Mouse (Mus musculus) ovary, postnatal 10 days (tissue): Measurements from ENCODE around the gene Amph.
"Not testable (repeated sequence)": the region's sequence is repeated elsewhere in the genome, so short reads cannot be mapped to it uniquely, and the experiment has no call there.

Experiments
- DNase-seq: peaks from one replicate; pipeline ENCODE4 v3.0.0; 2022; ENCODE audit warnings: low spot score

Gene Amph

DNA sequence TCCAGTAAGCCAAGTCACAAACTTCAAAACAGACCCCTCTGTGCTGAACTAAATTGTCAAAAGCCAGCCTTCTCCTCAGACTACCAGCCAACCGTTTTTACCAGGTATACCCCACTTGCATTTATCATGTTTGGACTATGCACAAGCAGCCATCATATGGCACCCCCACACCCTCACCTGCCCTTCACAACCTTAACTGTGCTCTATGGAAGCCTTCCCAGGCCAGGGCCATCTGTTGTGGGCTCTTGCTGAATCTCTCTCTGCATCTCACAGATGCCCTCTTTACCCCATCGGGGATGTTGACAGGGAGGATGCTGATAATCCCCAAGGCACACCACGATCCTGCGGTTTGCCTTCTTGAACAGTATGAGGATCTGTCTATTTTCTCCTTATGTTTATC, 77.9 kb downstream of the Amph start:
- no peak for DNase-seq

DNA sequence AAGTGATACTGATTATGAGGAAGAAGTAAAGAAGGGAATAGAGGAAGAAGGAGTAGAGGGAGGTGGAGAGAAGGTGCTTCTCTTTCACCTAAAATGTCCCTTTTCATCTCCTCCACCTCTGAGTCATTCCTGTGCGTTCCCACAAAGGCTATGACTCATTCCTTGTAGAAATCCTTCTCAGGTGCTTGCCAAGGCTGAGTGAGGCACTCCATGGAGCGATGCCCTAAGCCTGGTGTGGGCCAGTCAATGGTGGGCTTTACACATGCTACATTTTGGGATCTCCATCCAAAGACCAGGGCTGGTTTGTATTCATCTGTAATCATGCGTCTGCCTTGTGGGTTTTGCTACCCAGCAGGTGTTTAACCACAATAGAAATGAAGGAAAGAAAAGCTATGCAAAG, 78.9 kb downstream of the Amph start:
- DNase-seq: no peak

DNA sequence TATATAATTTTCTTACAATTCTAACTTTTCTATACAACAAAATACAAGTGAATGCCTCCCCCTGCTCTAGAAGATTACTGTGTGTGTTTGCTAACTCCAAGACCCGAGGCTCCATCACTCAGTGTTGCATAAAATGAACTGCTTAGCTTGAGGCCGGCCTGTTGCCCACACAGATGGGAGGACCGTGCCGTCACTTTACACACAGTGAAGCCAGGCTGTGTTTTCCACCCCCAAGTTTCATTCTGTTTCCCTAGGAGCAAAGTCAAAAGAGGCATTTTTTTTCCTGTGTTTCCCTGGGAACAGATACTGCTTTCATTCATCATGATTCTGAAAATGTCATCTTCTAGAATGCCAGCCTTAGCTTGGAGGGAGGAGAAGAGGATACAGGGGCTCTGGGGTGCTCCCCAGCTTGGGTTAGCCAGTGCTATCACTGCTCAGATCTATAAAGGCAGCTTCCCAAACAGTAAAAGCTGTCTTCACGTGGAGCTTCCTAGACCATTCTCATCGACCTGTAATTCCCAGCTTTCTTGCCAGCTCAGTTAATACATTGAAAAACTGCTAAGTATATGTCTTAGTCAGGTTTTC, 79.9 kb downstream of the Amph start:
- DNase-seq: no peak

DNA sequence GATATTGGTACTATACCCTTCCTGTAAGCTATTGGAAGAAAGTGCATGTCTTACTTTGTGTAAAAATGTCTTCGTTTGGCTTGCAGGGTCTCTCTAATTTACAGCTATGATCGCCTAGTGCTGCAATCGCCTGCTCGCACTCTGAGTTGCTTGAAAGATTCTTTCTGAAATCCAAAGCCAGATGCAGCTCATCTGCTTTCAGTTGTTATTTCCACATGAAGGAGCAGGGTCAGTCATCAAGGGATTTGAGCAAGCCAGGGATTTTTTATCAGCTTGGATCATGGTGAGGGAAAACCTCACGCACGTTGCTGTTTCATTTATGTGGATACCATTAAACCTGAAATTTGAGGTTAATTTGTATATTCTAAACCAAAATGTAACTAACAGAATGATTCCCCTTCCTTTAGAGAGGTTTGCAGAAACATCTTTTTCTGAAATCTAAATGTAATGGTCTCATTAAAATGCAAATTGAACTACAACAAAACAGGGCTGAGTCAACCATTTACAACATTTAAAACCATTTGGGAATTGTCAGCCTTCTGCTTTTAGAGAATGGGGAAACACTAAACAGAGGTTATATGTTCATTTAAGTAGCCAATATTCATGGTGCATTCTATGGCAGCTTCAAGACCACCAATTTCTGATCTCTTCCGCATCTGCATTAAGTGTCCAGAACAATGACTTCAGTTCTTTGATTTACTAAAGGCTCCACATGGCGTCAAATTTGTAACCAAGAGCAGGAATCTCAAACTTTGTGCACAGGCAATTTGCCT, 84.1 kb downstream of the Amph start:
- DNase-seq: no peak

DNA sequence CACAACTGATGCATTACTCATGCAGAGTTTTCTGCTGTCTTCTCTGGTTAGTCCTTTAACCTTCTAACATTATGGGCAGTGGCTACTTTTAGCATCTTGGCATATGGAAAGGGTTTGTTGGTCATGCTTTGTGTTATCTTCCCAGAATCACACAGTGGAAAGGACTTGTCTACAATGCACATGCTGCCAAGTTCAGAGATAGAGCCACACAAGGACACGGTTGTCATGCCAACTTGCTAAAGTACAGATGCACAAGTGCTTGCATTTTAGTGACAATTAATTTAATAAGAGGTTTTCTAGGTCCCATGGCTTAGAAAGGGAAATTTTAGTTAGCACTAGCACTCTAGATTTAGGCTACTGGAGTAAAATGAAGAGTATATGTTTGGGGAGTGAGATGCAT, 104.1 kb downstream of the Amph start:
- DNase-seq: no peak

DNA sequence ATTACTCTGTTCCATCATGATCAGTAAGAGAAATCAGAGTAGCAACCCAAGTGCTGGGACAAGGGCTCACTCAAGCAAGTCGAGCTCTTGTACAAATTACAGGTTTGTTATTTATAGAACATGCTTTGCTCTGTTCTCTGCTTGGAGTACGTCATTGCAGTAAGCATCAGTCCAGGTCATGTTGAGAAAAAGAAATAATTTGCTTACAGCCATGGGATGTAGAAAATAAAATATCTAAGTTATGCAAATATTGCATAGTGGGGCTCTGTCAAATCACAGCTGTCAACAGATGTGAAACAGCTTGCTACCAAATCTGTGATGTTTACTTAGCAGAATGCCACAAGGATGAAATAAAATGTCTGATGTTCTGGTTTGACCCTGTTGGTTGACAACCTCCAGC, 106.5 kb downstream of the Amph start:
- no peak for DNase-seq

DNA sequence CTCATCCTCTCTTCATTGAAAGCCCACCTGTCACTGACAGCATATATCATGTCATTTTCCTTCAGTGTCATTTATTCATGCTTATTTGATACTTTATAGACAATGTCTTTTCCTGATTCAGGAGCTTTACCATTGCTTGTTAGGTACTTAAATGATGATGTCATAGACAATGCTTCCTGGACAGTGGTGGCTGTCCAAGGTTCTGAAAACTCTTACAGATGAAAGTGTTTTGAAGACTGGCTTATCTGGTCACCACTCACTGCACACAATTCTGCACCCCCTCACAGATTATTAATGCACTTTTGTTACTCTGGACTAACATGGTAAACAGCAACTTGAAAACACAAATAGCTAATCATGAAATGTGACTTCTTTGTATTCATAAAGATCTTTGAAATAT, 124.3 kb downstream of the Amph start:
- no peak for DNase-seq

DNA sequence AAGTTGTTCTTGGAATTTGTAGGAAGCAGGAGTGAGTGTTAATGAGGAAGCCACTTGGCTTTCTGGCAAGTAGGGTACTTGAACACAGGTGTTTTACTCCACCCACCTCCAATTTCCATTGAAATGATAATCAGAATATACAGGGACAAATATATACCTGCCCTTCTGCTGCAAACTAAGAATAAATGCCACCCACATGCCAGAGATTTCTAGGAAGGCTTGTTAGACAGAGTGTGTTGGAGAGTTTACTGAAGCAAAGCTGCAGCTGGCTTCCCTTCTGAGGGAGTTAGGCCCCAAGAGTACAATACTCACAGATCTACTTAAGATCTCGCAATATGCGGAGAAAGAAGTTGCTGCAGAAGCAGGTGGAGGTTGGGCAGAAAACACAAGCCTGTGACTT, 129.4 kb downstream of the Amph start:
- no peak for DNase-seq

DNA sequence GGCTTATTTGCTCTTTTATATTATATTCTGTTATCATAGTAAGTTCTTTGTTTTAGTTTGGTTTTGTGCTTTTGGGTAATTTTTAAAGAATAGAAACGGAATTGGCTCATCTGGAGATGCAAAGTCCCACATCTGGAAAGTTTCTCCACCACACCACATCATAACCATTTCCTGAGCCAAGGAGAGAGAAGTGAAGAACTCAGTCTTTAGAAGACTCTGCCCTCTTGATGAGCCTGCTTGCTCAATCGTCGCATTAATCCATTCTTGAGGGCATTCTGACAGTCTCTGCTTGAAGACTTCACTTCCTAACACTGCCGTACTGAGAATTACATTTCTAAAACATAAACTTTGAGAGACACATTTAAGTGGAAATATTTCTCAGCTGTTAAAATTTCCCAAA, 133.9 kb downstream of the Amph start:
- no peak for DNase-seq

DNA sequence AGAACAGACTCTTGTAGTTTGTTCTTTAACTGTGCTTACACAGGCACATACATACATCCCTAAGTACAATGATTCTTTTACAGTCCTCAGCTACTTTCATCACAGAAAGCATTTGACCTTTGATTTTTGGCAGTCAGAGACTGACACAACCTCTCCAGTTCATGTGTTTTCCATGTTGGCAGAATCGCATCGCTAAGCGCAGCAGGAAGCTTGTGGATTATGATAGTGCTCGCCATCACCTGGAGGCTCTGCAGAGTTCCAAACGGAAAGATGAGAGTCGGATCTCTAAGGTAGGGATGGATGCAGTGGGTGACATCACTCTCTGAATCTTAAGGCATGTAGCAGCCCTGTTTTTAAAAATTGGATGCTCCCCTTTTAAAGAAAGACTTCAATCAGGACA, 146.6 kb downstream of the Amph start:
- no peak for DNase-seq

DNA sequence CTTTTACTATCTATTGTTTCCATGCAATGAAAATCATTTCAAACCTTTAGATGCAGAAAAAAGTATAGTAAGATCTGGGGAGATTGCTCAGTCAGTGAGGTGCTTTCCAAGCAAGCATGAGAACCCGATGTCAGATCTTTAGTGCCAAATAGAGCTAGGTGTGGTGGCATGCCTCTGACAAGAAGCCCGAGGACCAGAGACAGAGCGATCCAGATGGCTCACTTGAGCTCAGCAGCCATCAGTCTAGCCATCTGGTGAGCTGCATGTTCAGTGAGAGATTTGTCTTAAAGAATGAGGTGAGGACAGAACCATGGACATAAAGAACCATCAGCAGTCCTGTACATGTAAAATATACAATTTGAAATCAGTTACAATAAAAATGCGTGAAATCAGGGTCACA, 149.1 kb downstream of the Amph start:
- DNase-seq: no peak

DNA sequence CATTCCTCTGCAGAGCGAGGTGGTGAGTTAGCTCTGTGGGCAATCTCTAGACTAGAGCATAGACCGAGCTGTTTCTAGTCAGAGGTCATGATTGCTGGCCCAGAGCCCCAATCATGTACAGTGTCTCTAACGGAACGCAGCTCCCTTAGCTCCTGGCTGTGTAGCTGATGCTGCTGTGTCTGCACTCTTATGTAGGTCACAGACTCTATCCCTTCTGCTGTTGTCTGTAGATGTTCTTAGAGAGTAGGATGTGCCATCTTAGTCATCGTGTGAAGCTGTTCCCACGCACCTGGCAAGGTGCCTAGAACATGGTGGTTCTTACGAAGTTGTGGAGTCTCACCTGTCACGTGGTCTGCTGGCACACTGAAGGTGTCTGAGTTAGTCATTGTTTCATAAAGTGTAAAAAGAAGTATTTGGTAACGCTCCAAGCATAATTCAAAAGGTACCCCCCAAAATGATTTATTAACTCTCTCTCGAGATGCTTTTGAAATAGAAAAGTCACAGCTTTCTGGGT, 153.9 kb downstream of the Amph start:
- DNase-seq: no peak

DNA sequence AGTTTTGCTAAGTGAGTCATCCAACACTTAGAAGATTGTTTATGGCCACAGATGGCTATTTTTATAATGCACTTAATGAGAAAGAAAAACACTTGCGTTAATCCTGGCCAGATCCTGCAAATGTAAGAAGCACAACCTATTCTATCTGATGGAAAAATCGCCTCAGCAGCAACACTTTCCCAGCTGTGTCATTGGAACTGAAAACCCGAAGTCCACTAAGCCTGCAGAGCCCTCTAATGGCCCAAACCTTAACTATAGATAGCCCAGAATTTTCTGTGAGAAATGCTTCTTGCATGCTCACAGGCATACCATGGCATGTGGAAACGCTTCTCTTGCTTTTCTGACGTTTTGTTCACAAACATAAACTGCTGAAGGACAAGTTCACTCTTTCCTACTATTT, 158.4 kb downstream of the Amph start:
- DNase-seq: no peak

DNA sequence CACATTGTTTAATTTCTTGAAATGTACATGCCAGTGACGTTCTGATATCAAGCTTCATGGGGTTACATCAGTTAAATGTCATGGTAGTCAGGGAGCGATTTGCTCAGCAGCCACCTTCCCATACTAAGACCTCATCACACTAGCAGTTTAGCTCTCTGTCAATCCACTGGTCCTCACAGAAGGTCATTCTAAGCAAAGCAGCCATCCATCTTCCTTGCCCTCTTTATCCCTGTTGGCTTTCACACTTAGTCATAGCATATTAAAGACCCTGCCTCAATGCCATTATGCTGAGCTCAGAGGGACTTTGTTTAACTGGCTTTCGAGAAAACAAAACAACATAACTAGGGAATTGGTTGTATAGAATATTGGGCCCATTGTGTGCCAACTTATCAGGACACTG, 161.3 kb downstream of the Amph start:
- no peak for DNase-seq

DNA sequence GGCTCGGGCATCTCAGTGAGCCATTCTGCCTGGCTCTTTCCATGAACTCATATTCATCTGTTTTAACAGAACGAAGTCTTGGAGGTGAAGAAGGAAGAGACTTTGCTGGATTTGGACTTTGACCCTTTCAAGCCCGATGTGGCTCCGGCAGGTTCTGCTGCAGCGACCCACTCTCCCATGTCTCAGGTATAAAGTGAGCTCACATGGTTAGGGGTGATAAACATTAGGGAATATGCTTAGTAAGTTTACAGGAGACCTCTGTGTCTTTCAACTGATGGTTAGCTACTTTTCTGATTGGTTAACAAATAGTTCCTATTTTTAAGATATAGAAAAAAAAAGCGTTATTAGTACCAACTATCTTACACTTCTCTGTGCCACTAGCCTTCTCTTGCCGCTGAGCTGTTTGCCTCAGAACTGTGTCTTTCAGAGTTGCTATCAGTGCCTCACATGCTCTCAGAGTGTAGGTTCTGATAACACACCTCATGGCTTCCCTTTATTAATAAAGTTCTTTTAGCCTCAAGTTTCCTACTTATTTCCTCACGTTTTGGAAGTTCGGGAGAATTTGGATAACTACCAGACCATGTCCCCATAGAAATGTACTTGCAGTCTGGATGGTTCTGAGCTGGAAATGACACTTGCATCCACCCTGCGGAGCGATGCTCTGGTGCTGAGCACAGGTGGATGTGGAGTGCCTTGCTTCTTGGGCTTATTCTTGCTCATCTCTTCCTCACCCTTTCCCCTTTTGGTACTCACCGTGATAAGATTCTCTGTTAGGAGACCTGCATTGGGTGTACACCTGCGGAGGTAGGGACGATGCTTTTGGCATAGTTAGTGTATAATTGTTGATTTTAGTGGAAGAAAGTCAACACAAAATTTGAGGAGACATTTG, 165.3 kb downstream of the Amph start:
- DNase-seq: no peak

DNA sequence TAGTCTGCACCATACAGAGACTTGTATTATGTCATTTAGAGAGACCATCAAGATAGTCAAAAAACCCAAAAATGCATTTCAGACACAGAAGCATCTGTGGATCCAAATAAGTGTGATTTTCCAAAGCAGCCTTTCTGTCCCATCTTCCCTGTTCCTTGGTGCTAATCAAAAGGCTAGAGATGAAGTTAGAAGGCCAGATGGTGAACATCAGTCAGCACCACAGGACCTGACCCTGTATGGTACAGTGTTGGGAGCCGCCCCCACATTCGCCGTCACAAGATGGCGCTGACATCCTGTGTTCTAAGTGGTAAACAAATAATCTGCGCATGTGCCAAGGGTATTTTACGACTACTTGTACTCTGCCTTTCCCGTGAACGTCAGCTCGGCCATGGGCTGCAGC, 166.8 kb downstream of the Amph start:
- not testable (repeated sequence) for DNase-seq

DNA sequence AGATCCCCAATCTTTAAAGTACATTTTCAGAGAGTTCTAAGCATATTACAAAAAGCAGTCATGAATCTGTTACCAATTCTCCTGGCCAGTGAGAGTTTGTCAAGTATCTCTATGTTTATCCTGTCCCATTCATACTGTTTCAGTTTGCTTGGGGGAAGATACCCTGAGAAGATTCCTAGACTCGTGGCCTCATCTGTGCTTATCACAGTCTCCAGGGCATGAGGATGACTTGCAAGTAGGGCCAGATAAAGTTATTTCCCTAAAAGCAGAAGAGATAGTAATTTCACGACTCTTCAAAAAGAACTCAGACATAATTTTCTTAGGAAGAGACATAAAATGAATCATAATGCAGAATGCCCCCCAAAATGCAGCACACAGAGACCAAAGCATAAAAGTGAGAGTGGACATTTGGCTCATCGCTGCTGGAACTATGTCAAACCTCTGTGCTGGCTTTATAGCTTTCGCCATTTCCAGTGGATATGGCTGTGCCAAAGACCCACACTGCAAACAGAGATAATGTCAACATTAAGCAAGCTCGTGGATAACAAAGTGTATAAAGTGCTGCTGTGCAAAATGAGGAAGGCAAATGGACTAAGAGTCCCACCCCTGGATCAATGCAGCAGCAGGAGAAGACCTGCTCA, 179.0 kb downstream of the Amph start:
- DNase-seq: no peak

DNA sequence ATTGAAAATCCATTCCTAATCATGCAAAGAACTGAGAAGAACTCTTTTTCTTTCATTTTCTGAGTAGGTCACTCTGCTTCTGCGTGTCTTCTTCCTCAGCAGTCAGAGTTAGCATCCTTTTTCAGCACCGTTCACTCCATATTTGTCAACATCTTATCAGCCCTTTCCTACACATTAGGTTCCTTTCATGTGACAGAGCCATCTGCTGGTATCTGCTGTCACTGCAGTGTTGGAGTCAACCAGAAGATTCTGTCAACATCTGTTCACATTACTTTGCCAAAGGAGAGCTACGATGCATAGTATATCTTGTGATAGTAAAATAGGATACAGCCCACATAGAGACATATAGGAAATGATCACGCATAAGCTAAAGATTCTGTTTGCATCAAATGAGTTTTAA, 185.8 kb downstream of the Amph start:
- DNase-seq: no peak

DNA sequence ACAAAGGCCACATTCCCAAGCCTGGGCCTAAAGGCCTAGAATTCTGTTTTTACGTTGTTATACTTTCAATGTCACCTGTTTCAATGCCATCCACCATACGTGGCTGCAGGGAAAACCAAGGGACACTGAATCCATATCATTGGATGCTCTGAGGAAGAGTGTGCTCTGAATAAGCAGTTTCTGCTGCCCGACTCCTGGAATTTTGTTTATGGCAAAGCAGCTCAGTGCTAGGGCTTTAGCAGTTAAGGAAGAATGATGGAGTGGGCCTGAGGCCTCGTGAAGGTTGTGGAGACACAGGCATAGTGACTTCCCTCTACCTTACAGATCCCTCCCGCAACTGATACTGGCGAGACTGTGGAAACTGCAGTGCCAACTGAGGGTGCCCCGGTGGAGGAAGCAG, 189.2 kb downstream of the Amph start:
- no peak for DNase-seq

DNA sequence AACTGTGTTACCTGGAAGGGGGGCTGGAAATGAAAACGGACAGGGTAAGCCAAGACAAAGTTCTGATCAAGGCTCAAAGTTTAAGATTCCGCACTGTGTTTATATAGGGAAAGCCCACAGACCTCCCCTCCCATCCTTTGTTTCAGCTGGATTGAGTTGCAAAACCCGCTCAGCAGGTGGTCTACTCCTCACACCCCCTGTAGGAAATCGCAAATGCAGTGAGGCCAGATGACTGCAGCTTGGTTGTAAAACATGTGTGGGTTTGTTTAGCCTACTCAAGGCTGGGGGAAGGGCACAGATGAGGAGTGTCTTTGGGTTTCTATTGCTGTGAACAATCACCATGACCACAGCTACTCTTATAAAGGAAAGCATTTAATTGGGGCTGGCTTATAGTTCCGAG, 189.9 kb downstream of the Amph start:
- DNase-seq: no peak

DNA sequence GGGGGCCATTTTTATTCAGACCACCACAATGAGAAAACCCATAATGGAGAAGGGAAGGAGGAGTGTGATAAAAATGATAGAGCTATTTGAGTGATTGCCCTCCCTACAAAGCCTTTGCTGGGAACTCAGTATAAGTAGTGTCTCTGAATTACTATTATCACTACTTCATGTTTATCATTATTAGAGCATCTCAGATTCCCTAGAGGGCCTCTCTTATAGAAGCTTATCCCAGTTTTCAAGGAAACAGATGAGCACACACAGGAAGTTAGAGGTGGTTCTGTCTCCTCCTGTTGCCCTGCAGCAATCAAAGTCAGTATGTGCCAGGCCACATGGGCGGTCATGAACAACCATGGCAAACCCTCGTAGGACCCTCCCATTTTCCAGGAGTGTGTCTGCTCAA, 190.5 kb downstream of the Amph start:
- no peak for DNase-seq

DNA sequence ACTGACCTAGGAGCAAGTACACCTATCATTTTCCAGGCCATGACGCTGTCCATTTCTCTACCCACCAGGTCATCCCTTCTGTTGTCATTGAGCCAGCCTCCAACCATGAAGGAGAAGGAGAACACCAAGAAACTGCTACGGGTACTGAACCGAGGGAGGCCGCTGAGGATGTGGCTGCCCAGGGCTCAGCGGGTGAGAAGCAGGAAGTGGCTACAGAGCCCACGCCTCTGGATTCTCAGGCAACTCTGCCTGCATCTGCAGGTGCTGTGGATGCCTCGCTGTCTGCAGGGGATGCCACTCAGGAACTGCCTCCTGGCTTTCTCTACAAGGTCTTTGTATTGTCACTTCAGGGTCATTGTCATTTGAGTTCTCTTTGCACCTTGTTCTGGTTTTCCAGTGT, 191.1 kb downstream of the Amph start:
- DNase-seq: no peak

DNA sequence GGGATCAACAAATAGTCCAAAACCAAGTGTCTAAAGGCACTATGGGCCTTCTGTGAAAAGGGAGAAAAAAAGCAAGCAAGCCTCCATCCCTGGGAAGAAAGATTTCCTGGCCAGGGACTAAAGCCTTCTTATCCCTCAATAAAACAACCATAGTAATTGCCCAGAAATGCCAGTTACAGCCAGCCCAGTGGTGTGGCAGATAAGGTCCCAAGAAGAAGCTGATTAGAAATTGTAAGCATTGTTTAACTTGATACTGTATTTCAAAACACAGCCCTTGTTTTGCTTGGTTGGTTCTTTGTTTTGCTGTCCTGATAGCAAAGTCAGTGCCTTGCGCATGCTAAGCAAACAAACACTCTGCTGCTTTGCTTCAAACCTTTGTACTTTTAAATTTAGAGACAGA, 191.8 kb downstream of the Amph start:
- DNase-seq: no peak
